Mouse (Mus musculus) forebrain, embryonic 15.5 days (tissue): ENCODE measurements at regions not wholly inside any gene's neighbourhood (a gene's known extent, or its start where the extent isn't known, plus 50 kb on each side); places are given as distances from the start of the nearest gene placed in this dataset.

Source experiments
- ATAC-seq: fragments of 200-750 bp; cut with Nextera tagmentation; replicated peaks from 2 replicates; pipeline ENCODE4 v1.8.0; 2017; ENCODE audit warnings: mild to moderate bottlenecking, moderate TSS enrichment, moderate library complexity
- H3K27ac ChIP-seq: fragments of 300-500 bp; sonication (generic); replicated peaks from 2 replicates; pipeline ENCODE4 v1.5.1; 2015; ENCODE audit warnings: mild to moderate bottlenecking, inconsistent platforms
- H3K27me3 ChIP-seq: fragments of 300-500 bp; sonication (generic); 2 replicates; pipeline ENCODE4 v1.6.1; 2015; ENCODE audit warnings: inconsistent platforms
- H3K36me3 ChIP-seq: fragments of 300-500 bp; sonication (generic); 2 replicates; pipeline ENCODE4 v1.6.1; 2015; ENCODE audit warnings: mild to moderate bottlenecking, inconsistent platforms
- H3K4me1 ChIP-seq: fragments of 300-500 bp; sonication (generic); 2 replicates; pipeline ENCODE4 v1.6.1; 2015; ENCODE audit warnings: inconsistent platforms
- H3K4me2 ChIP-seq: fragments of 300-500 bp; sonication (generic); replicated peaks from 2 replicates; pipeline ENCODE4 v1.6.1; 2015; ENCODE audit warnings: mild to moderate bottlenecking, inconsistent platforms
- H3K4me3 ChIP-seq: fragments of 300-500 bp; sonication (generic); 2 replicates; pipeline ENCODE4 v1.5.1; 2015; ENCODE audit warnings: mild to moderate bottlenecking, inconsistent platforms
- H3K9ac ChIP-seq: fragments of 300-500 bp; sonication (generic); replicated peaks from 2 replicates; pipeline ENCODE4 v1.6.1; 2015; ENCODE audit warnings: mild to moderate bottlenecking, inconsistent platforms
- H3K9me3 ChIP-seq: fragments of 300-500 bp; sonication (generic); 2 replicates; pipeline ENCODE4 v1.6.1; 2016; ENCODE audit warnings: inconsistent platforms
- WGBS: fragments of 180-500 bp; shearing (Covaris S2); methylation state at CpG from one replicate; pipeline ENCODE4 v1.1.7; 2015; ENCODE audit warnings: mixed read lengths; 5-methylcytosine and 5-hydroxymethylcytosine counted together

- Histone ChIP-seq H3K9me3 (no peaks in the 10 kb centered on the region), H3K27me3 (no peaks in the 10 kb centered on the region), H3K27ac (no peak overlapping the region), H3K9ac (no peak overlapping the region), H3K4me1 (no peaks in the 10 kb centered on the region), H3K36me3 (no peaks in the 10 kb centered on the region), H3K4me2 (no peak overlapping the region), H3K4me3 (no peak overlapping the region)
- 80% methylated on average over 3 of the region's 3 CpGs for WGBS
- no peak for ATAC-seq
Observed at GRCm38 (mm10) chr7:51756218-51756617, 105.6 kb upstream of the Gas2 start.

- H3K4me1 ChIP-seq: no peaks in the 10 kb centered on the region
- H3K27me3 ChIP-seq: no peaks in the 10 kb centered on the region
- H3K9ac ChIP-seq: no peak overlapping the region
- no peaks in the 10 kb centered on the region for H3K9me3 ChIP-seq
- no peak overlapping the region for H3K27ac ChIP-seq
- H3K4me2 ChIP-seq: no peak overlapping the region
- H3K4me3 ChIP-seq: no peak overlapping the region
- WGBS: 74% methylated on average over 3 of the region's 3 CpGs
- no peak for ATAC-seq
- no peaks in the 10 kb centered on the region for H3K36me3 ChIP-seq
Observed at GRCm38 (mm10) chr7:51759536-51760153, 102.2 kb upstream of the Gas2 start.

GRCm38 (mm10) chr7:51767066-51767465, 94.7 kb upstream of the Gas2 start:
- Histone ChIP-seq H3K9me3 (no peaks in the 10 kb centered on the region), H3K9ac (no peak overlapping the region), H3K27ac (no peak overlapping the region), H3K4me2 (no peak overlapping the region), H3K27me3 (no peaks in the 10 kb centered on the region), H3K4me3 (no peak overlapping the region), H3K36me3 (no peaks in the 10 kb centered on the region), H3K4me1 (peaks cover 5% of the 10 kb centered on the region)
- ATAC-seq: no peak

- WGBS: 30% methylated on average over 8 of the region's 8 CpGs
- no peaks in the 10 kb centered on the region for H3K9me3 ChIP-seq
- ATAC-seq: peak; percentile 94
- H3K27ac ChIP-seq: peak overlapping the region; percentile 85
- H3K27me3 ChIP-seq: no peaks in the 10 kb centered on the region
- no peak overlapping the region for H3K9ac ChIP-seq
- no peak overlapping the region for H3K4me3 ChIP-seq
- no peak overlapping the region for H3K4me2 ChIP-seq
- H3K36me3 ChIP-seq: no peaks in the 10 kb centered on the region
- peaks cover 17% of the 10 kb centered on the region for H3K4me1 ChIP-seq
Observed at GRCm38 (mm10) chr7:51771895-51772871, 89.6 kb upstream of the Gas2 start.

GRCm38 (mm10) chr7:51775968-51776367, 85.8 kb upstream of the Gas2 start:
- H3K27me3 ChIP-seq: no peaks in the 10 kb centered on the region
- no peak overlapping the region for H3K9ac ChIP-seq
- no peak overlapping the region for H3K4me3 ChIP-seq
- 75% methylated on average over 1 of the region's 1 CpGs for WGBS
- no peaks in the 10 kb centered on the region for H3K9me3 ChIP-seq
- H3K4me1 ChIP-seq: peaks cover 17% of the 10 kb centered on the region
- H3K36me3 ChIP-seq: no peaks in the 10 kb centered on the region
- no peak overlapping the region for H3K4me2 ChIP-seq
- no peak overlapping the region for H3K27ac ChIP-seq
- no peak for ATAC-seq

GRCm38 (mm10) chr7:51783070-51783776, 78.6 kb upstream of the Gas2 start:
- no peak overlapping the region for H3K9ac ChIP-seq
- H3K27me3 ChIP-seq: no peaks in the 10 kb centered on the region
- H3K4me1 ChIP-seq: peaks cover 16% of the 10 kb centered on the region
- no peaks in the 10 kb centered on the region for H3K9me3 ChIP-seq
- H3K27ac ChIP-seq: peak overlapping the region; percentile 85
- ATAC-seq: peak; percentile 62
- no peak overlapping the region for H3K4me3 ChIP-seq
- no peak overlapping the region for H3K4me2 ChIP-seq
- WGBS: 27% methylated on average over 4 of the region's 4 CpGs
- H3K36me3 ChIP-seq: no peaks in the 10 kb centered on the region

- peaks cover 16% of the 10 kb centered on the region for H3K4me1 ChIP-seq
- H3K9ac ChIP-seq: no peak overlapping the region
- H3K27ac ChIP-seq: peak overlapping the region; percentile 85
- no peaks in the 10 kb centered on the region for H3K36me3 ChIP-seq
- no peak overlapping the region for H3K4me3 ChIP-seq
- peak; percentile 89 for ATAC-seq
- no peaks in the 10 kb centered on the region for H3K27me3 ChIP-seq
- 3% methylated on average over 14 of the region's 14 CpGs for WGBS
- H3K4me2 ChIP-seq: peak overlapping the region; percentile 26; the same call in 1 of the 2 replicates
- H3K9me3 ChIP-seq: no peaks in the 10 kb centered on the region
Observed at GRCm38 (mm10) chr7:51783923-51784686, 77.7 kb upstream of the Gas2 start.

GRCm38 (mm10) chr7:51790690-51791560, 70.9 kb upstream of the Gas2 start:
- peaks cover 12% of the 10 kb centered on the region for H3K4me1 ChIP-seq
- H3K36me3 ChIP-seq: no peaks in the 10 kb centered on the region
- H3K27me3 ChIP-seq: no peaks in the 10 kb centered on the region
- ATAC-seq: peak; percentile 86
- no peaks in the 10 kb centered on the region for H3K9me3 ChIP-seq
- 27% methylated on average over 17 of the region's 17 CpGs for WGBS
- peak overlapping the region; percentile 80 for H3K27ac ChIP-seq
- H3K4me2 ChIP-seq: peak overlapping the region; percentile 19
- H3K4me3 ChIP-seq: no peak overlapping the region
- H3K9ac ChIP-seq: 0 out of 2 replicates have a peak overlapping the region, but pooled peaks have one; percentile 3

GRCm38 (mm10) chr7:51791561-51791863, 70.3 kb upstream of the Gas2 start:
- no peak overlapping the region for H3K4me2 ChIP-seq
- ATAC-seq: no peak
- H3K9ac ChIP-seq: no peak overlapping the region
- peak overlapping the region; percentile 80 for H3K27ac ChIP-seq
- no peaks in the 10 kb centered on the region for H3K27me3 ChIP-seq
- H3K4me3 ChIP-seq: no peak overlapping the region
- no peaks in the 10 kb centered on the region for H3K9me3 ChIP-seq
- 68% methylated on average over 3 of the region's 3 CpGs for WGBS
- peaks cover 12% of the 10 kb centered on the region for H3K4me1 ChIP-seq
- no peaks in the 10 kb centered on the region for H3K36me3 ChIP-seq
